Mouse (Mus musculus) 416B (cell line): ENCODE results near the gene Pid1.
"Not testable (repeated sequence)": the region's sequence is repeated elsewhere in the genome, so short reads cannot be mapped to it uniquely, and the experiment has no call there.

ENCODE experiments used
- DNase-seq: peaks from one replicate; pipeline ENCODE4 v3.0.0; 2011; ENCODE audit warnings: low read depth

Pid1 gene

GRCm38 (mm10) chr1:84271712-84272200 lies 92.2 kb downstream of the Pid1 start:
- DNase-seq = no peak

GRCm38 (mm10) chr1:84257656-84258055 lies 106.3 kb downstream of the Pid1 start:
- no peak for DNase-seq

- no peak for DNase-seq
Measured at GRCm38 (mm10) chr1:84254361-84254760, 109.6 kb downstream of the Pid1 start.

GRCm38 (mm10) chr1:84253838-84254237 lies 110.1 kb downstream of the Pid1 start:
- no peak for DNase-seq

GRCm38 (mm10) chr1:84251205-84251604 lies 112.8 kb downstream of the Pid1 start:
- no peak for DNase-seq

- no peak for DNase-seq
Measured at GRCm38 (mm10) chr1:84250770-84251169, 113.2 kb downstream of the Pid1 start.

GRCm38 (mm10) chr1:84249772-84250338 lies 114.1 kb downstream of the Pid1 start:
- DNase-seq = no peak

- DNase-seq = no peak
Measured at GRCm38 (mm10) chr1:84247111-84247510, 116.9 kb downstream of the Pid1 start.

- no peak for DNase-seq
Measured at GRCm38 (mm10) chr1:84241192-84241828, 122.7 kb downstream of the Pid1 start.

- no peak for DNase-seq
Measured at GRCm38 (mm10) chr1:84240203-84240602, 123.8 kb downstream of the Pid1 start.

GRCm38 (mm10) chr1:84230431-84230830 lies 133.5 kb downstream of the Pid1 start:
- no peak for DNase-seq

- no peak for DNase-seq
Measured at GRCm38 (mm10) chr1:84225626-84226025, 138.4 kb downstream of the Pid1 start.

- DNase-seq = no peak
Measured at GRCm38 (mm10) chr1:84222051-84222450, 141.9 kb downstream of the Pid1 start.

GRCm38 (mm10) chr1:84218605-84219004 lies 145.4 kb downstream of the Pid1 start:
- DNase-seq = no peak

- no peak for DNase-seq
Measured at GRCm38 (mm10) chr1:84217777-84218176, 146.2 kb downstream of the Pid1 start.

- no peak for DNase-seq
Measured at GRCm38 (mm10) chr1:84211507-84211906, 152.5 kb downstream of the Pid1 start.

GRCm38 (mm10) chr1:84205746-84206145 lies 158.2 kb downstream of the Pid1 start:
- not testable (repeated sequence) for DNase-seq

- DNase-seq = no peak
Measured at GRCm38 (mm10) chr1:84203494-84203893, 160.5 kb downstream of the Pid1 start.

GRCm38 (mm10) chr1:84199890-84200289 lies 164.1 kb downstream of the Pid1 start:
- DNase-seq = no peak

GRCm38 (mm10) chr1:84198887-84199286 lies 165.1 kb downstream of the Pid1 start:
- no peak for DNase-seq

GRCm38 (mm10) chr1:84192167-84192566 lies 171.8 kb downstream of the Pid1 start:
- no peak for DNase-seq

- DNase-seq = no peak
Measured at GRCm38 (mm10) chr1:84189446-84189845, 174.5 kb downstream of the Pid1 start.

- no peak for DNase-seq
Measured at GRCm38 (mm10) chr1:84186756-84187437, 177.1 kb downstream of the Pid1 start.
